Mouse (Mus musculus) stomach, postnatal 0 days (tissue): Measurements from ENCODE around the gene Mrpl27.

ENCODE experiments used
- CTCF ChIP-seq: IDR thresholded peaks from 2 replicates; pipeline ENCODE4 v1.5.1; 2016; ENCODE audit warnings: antibody characterized with exemption, low read depth, mild to moderate bottlenecking, moderate library complexity
- EP300 ChIP-seq: optimal IDR thresholded peaks from 2 replicates; pipeline ENCODE3; 2016; ENCODE audit warnings: antibody characterized with exemption

DNA sequence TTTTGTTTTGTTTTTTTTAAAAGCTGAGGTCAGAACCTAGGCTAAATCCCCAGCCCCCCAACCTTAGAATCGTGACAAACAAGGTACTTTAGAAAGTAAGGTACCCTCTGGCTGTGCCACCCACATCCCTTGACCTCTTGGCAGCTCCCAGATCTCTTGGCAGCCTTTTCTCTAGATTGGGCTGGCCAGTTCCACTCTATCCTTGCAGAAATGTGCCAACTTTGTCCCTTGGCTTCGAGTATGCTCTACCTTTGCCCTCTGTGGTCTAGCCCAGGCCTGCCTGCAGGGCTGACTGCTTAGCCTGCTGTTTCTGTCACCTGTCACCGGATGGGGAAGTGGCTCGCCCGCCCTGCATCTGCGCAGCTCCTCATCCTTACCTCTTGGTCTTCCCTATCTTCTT, 11.7 kb downstream of the Mrpl27 start:
- TF ChIP-seq EP300 (no peak), CTCF (no peak)
